Mouse (Mus musculus): ENCODE results near the gene Stmnd1. TPM values are rescaled to one million over a fixed set of nuclear protein-coding genes. Genes with fewer than 3 reads are reported as not detected.
"Not testable (repeated sequence)": the region's sequence is repeated elsewhere in the genome, so short reads cannot be mapped to it uniquely, and the experiment has no call there.

Gene Stmnd1
- polyA plus RNA-seq (2015; fragmentation: Nextera tagmentation; extraction: Ambion mirVana): 0.19 and 0.30 TPM in 2 replicates

DNA sequence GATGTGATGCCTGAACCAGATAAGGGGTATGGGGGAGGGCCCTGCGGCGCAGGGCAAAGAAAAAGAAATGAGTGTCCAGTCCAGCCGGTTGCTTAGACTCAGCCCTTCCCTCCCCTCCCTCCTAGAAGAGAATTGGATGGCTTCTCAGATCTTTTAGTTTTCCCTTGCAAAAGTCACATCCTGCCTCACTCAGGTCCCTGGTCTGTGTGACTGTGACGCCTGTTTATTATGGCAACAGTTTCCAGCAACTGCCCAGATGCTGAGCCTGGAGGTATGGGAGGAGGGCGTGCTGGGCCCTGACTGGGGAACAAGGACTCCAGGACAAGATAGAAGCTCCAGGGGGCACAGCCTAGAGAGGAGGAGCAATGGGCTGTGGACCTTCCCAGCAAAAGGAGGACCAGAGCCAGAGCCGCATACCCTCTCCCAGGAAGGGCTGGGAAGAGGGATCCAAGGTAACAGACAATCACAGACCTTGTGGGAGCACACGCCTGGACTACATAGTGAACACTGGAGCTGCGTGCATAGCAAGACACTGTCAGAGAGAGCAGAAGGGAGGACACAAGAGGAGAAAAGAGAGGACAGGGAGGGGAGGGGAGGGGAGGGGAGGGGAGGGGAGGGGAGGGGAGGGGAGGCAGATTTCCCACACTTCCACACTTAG lies at the start of gene Stmnd1:
Gene Stmnd1 (plus strand): TSS at position 269 of the 658 bp plus-strand sequence.
- peak within 1 kb of the TSS; percentile 31; the same call in 1 of the 2 replicates for H3K9ac ChIP-seq (replicated peaks; ENCODE audit: low read length)
- H3K27ac ChIP-seq (ENCODE audit: low read length): peak within 1 kb of the TSS; percentile 35; the same call in 1 of the 2 replicates

DNA sequence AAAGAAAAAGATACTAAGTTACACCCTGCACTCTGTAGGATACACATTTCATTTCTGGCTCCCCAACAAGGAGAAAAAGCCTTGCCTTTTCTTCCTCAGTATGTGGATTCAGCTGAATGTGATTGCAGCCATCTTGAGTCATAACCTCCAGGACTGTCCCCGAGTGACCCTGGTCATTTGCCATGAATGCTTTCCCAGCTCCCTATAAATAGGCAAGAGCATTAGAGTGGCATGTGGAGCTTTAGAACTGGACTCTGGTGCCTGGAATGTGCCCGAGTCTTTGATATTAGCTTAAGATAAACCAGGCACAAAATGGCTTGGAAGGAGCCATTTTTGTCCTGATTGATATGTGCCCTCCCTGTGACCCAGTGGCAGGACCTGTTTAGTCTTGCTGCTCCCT lies 46.6 kb upstream of the Stmnd1 start:
- ATAC-seq (ENCODE audit: low FRiP score, low TSS enrichment): no peak
- H3K9ac ChIP-seq (replicated peaks; ENCODE audit: low read length): no peak overlapping the region
- H3K36me3 ChIP-seq (ENCODE audit: insufficient read depth, low read length): no peaks in the 10 kb centered on the region
- WGBS: 60% methylated on average over 2 of the region's 2 CpGs
- H3K4me3 ChIP-seq (ENCODE audit: low read length): no peak overlapping the region
- no peaks in the 10 kb centered on the region for H3K4me1 ChIP-seq (ENCODE audit: insufficient read depth, low read length)
- no peaks in the 10 kb centered on the region for H3K27me3 ChIP-seq (ENCODE audit: insufficient read depth, low read length)
- H3K9me3 ChIP-seq (ENCODE audit: low read length): no peaks in the 10 kb centered on the region
- H3K4me2 ChIP-seq (replicated peaks; ENCODE audit: low read depth, low read length): no peak overlapping the region
- H3K27ac ChIP-seq (ENCODE audit: low read length): no peak overlapping the region

More for the DNA sequence above, at the start of gene Stmnd1:
- Histone ChIP-seq H3K36me3 (ENCODE audit: insufficient read depth, low read length) (no peaks in the 10 kb centered on the region), H3K4me3 (ENCODE audit: low read length) (peak within 1 kb of the TSS; percentile 28), H3K4me2 (replicated peaks; ENCODE audit: low read depth, low read length) (peak within 1 kb of the TSS; percentile 49), H3K27me3 (ENCODE audit: insufficient read depth, low read length) (no peaks in the 10 kb centered on the region), H3K9me3 (ENCODE audit: low read length) (no peaks in the 10 kb centered on the region), H3K4me1 (ENCODE audit: insufficient read depth, low read length) (peaks cover 25% of the 10 kb centered on the region)
- 16% methylated on average over 8 of the region's 8 CpGs for WGBS
- peak; percentile 72 for ATAC-seq (ENCODE audit: low FRiP score, low TSS enrichment)

DNA sequence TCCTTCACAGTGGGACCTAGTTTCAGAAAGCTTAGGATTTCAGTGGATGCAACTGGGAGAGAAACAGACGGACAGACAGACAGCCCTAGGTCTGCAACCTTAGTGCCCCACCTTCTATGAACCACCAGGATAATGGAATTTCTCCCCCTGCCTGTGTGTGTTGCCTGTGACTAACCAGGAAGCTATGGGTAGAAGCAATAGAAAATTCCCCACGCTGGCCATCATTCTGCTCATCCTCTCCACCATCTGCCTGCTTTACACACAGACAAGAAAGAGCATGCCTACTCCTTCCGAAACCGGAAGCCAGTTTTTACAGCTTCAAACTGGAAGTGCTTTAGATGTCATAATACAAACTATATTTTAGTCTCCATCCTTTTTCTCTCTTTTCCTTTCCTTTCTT lies 46.0 kb upstream of the Stmnd1 start:
- no peaks in the 10 kb centered on the region for H3K36me3 ChIP-seq (ENCODE audit: insufficient read depth, low read length)
- H3K27me3 ChIP-seq (ENCODE audit: insufficient read depth, low read length): no peaks in the 10 kb centered on the region
- H3K4me3 ChIP-seq (ENCODE audit: low read length): no peak overlapping the region
- no peak for ATAC-seq (ENCODE audit: low FRiP score, low TSS enrichment)
- H3K27ac ChIP-seq (ENCODE audit: low read length): no peak overlapping the region
- H3K4me2 ChIP-seq (replicated peaks; ENCODE audit: low read depth, low read length): no peak overlapping the region
- no peaks in the 10 kb centered on the region for H3K9me3 ChIP-seq (ENCODE audit: low read length)
- no peak overlapping the region for H3K9ac ChIP-seq (replicated peaks; ENCODE audit: low read length)
- no peaks in the 10 kb centered on the region for H3K4me1 ChIP-seq (ENCODE audit: insufficient read depth, low read length)
- WGBS: 83% methylated on average over 4 of the region's 4 CpGs

DNA sequence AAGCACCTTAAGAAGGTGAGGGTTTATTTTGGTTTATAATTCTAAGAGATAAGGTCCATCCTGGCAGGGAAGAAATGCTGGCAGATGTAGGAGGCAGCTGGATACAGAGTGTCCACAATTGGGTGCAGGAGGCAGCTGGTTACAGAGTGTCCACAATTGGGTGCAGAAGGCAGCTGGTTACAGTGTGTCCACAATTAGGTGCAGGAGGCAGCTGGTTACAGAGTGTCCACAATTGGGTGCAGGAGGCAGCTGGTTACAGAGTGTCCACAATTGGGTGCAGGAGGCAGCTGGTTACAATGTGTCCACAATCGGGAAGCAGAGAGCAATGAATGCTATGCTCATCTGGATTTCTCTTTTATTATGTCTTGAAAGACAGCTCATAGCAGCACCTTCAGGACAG lies 44.8 kb upstream of the Stmnd1 start:
- H3K4me1 ChIP-seq (ENCODE audit: insufficient read depth, low read length); H3K27me3 ChIP-seq (ENCODE audit: insufficient read depth, low read length); H3K4me2 ChIP-seq (replicated peaks; ENCODE audit: low read depth, low read length); H3K36me3 ChIP-seq (ENCODE audit: insufficient read depth, low read length); H3K4me3 ChIP-seq (ENCODE audit: low read length); H3K9ac ChIP-seq (replicated peaks; ENCODE audit: low read length); H3K9me3 ChIP-seq (ENCODE audit: low read length); H3K27ac ChIP-seq (ENCODE audit: low read length); ATAC-seq (ENCODE audit: low FRiP score, low TSS enrichment): not testable (repeated sequence)
- WGBS: 96% methylated on average over 1 of the region's 1 CpGs

DNA sequence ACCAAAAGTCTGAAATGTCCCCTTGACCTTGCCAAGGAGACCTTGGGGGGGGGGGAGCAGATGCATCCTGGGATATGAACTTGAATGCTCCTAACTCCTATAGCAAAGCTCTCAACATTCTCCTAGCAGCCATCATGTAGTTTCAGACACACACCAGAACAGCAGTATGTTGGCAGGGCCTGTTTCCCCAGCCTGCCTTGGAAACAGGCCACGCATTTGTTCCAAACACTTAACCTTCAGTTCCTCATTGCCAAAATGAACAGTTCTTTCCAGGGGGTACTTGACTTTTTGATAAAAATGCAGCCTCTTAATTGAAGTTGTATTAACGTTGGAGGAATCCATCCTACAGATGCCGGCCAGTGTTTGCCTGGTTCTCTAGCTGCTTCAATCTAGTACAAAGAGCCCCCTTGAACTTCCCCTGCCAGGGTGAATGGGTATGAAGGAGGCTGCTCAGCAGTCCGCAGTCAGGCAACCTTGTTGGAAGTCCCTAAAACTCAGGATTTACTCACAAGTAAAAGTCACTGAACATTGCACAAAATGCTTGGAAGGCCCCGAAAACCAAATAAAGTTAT lies 41.9 kb upstream of the Stmnd1 start:
- no peaks in the 10 kb centered on the region for H3K36me3 ChIP-seq (ENCODE audit: insufficient read depth, low read length)
- H3K27ac ChIP-seq (ENCODE audit: low read length): no peak overlapping the region
- H3K9ac ChIP-seq (replicated peaks; ENCODE audit: low read length): no peak overlapping the region
- no peaks in the 10 kb centered on the region for H3K4me1 ChIP-seq (ENCODE audit: insufficient read depth, low read length)
- H3K4me2 ChIP-seq (replicated peaks; ENCODE audit: low read depth, low read length): no peak overlapping the region
- H3K27me3 ChIP-seq (ENCODE audit: insufficient read depth, low read length): no peaks in the 10 kb centered on the region
- no peak for ATAC-seq (ENCODE audit: low FRiP score, low TSS enrichment)
- WGBS: 81% methylated on average over 5 of the region's 5 CpGs
- no peaks in the 10 kb centered on the region for H3K9me3 ChIP-seq (ENCODE audit: low read length)
- no peak overlapping the region for H3K4me3 ChIP-seq (ENCODE audit: low read length)

DNA sequence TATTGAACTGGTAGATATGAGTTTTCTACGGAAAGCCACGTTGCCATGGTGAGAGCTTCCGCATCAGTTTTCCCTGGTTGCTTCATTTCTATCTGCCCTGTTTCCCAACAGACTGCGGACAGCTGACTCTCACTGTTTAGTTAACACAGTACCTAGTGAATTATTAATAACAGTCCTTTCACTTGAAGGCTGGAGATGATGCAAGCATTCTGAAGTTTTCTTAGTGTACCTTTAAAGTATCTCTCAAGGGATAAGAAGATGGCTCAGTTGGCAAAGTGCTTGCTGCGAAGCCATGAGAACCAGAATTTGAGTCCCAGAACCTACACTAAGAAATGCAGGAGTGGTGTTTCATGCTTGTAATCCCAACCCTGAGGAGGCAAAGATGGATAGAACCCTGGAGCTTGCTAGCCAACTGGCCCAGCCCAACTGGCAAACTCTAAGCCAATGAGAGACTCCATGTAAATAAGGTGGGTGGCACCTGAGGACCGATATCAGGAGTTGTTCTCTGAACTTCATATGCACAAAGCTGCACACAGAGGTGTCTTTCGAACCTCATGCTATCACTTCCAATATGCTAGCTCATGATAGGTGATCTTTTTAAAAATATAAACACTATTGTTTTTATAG lies 35.7 kb upstream of the Stmnd1 start:
- Histone ChIP-seq H3K4me1 (ENCODE audit: insufficient read depth, low read length) (no peaks in the 10 kb centered on the region), H3K4me3 (ENCODE audit: low read length) (no peak overlapping the region), H3K27me3 (ENCODE audit: insufficient read depth, low read length) (no peaks in the 10 kb centered on the region), H3K4me2 (replicated peaks; ENCODE audit: low read depth, low read length) (no peak overlapping the region), H3K27ac (ENCODE audit: low read length) (no peak overlapping the region), H3K9ac (replicated peaks; ENCODE audit: low read length) (no peak overlapping the region), H3K9me3 (ENCODE audit: low read length) (no peaks in the 10 kb centered on the region), H3K36me3 (ENCODE audit: insufficient read depth, low read length) (no peaks in the 10 kb centered on the region)
- ATAC-seq (ENCODE audit: low FRiP score, low TSS enrichment): no peak
- 62% methylated on average over 7 of the region's 7 CpGs for WGBS

DNA sequence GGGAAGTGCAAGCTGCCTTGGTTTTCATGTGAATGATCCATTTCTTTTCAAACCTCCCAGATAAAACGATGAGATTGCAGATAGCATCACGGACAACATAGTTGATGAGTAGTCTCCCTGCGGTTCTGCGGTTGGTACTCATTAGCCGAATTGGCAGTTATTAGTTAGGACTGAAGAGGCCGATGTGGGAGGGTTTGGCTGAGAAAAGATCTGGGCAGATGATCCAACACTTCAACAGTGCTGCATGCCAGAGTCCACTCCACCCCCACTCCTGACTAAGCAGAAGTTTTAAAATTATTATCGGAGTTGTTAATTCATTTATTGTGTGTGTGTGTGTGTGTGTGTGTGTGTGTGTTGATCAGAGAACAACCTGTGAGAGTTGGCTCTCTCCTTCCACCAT lies 34.7 kb upstream of the Stmnd1 start:
- WGBS: 83% methylated on average over 7 of the region's 7 CpGs
- ATAC-seq (ENCODE audit: low FRiP score, low TSS enrichment): no peak
- H3K4me3 ChIP-seq (ENCODE audit: low read length): no peak overlapping the region

DNA sequence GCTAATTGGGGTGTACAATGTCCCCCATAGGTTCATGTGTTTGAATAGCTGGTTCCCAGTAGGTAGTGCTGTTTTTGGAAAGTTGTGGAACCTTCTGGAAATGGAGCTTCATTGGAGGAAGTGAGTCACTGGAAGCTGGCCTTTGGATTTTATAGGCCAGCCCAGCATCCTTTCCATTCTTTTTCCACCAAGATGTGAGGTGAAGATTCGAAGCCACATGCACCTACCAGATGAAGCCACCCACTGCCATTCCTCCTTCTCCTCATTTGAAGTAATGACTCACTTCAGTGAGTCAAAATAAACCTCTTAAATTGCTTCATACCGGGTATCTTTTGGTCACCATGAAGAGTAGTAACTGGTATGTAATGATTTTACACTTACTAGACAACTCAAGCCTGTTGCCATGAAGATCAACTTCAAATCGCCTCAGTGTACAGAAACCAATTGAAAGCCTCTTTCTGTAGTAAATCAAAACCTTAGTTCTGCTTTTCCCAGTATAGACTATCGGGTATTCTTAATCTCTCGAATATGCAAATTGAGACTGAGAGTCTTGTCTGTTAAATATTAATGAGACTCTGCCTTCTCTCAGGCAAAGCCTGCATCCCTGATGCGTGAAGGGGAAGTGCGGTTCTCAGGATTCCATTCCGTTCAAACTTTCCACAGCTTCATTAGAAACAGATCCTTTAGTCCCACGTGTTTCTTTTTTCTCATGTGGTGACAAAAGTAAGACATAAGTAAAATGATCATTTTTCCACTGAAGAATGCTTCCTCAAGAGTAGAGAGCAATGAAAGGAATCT lies 31.9 kb upstream of the Stmnd1 start:
- 63% methylated on average over 9 of the region's 9 CpGs for WGBS
- Histone ChIP-seq H3K9ac (replicated peaks; ENCODE audit: low read length) (no peak overlapping the region), H3K27ac (ENCODE audit: low read length) (peak overlapping the region; percentile 67; the same call in 1 of the 2 replicates), H3K4me2 (replicated peaks; ENCODE audit: low read depth, low read length) (no peak overlapping the region), H3K4me1 (ENCODE audit: insufficient read depth, low read length) (no peaks in the 10 kb centered on the region), H3K36me3 (ENCODE audit: insufficient read depth, low read length) (no peaks in the 10 kb centered on the region), H3K4me3 (ENCODE audit: low read length) (no peak overlapping the region), H3K9me3 (ENCODE audit: low read length) (no peaks in the 10 kb centered on the region), H3K27me3 (ENCODE audit: insufficient read depth, low read length) (no peaks in the 10 kb centered on the region)
- peak; percentile 54; the same call in 1 of the 2 replicates for ATAC-seq (ENCODE audit: low FRiP score, low TSS enrichment)

More for the DNA sequence above, 34.7 kb upstream of the Stmnd1 start:
- Histone ChIP-seq H3K4me1 (ENCODE audit: insufficient read depth, low read length) (no peaks in the 10 kb centered on the region), H3K27ac (ENCODE audit: low read length) (no peak overlapping the region), H3K9ac (replicated peaks; ENCODE audit: low read length) (no peak overlapping the region), H3K9me3 (ENCODE audit: low read length) (no peaks in the 10 kb centered on the region), H3K36me3 (ENCODE audit: insufficient read depth, low read length) (no peaks in the 10 kb centered on the region), H3K4me2 (replicated peaks; ENCODE audit: low read depth, low read length) (no peak overlapping the region), H3K27me3 (ENCODE audit: insufficient read depth, low read length) (no peaks in the 10 kb centered on the region)

DNA sequence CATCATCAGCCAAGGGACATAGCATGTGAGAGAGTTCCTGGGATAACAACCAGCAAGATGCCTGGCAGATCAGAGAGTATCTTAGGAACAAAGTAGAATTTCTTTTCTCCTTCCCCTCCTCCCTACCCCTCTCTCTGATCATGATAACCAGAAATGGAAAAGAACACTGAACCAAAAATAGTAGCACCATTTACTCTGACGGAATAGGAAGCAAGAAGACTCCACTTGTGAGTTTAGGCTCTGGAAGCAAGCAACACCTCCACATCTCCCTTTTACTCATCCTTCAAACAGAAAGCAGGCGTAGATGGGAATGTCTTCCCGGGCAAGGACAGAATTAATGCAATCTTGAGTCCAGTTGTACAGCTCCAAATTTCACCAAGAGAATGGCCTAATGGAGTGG lies 19.8 kb upstream of the Stmnd1 start:
- no peak overlapping the region for H3K9ac ChIP-seq (replicated peaks; ENCODE audit: low read length)
- H3K4me3 ChIP-seq (ENCODE audit: low read length): no peak overlapping the region
- H3K27me3 ChIP-seq (ENCODE audit: insufficient read depth, low read length): no peaks in the 10 kb centered on the region
- no peaks in the 10 kb centered on the region for H3K36me3 ChIP-seq (ENCODE audit: insufficient read depth, low read length)
- H3K9me3 ChIP-seq (ENCODE audit: low read length): no peaks in the 10 kb centered on the region
- H3K4me1 ChIP-seq (ENCODE audit: insufficient read depth, low read length): no peaks in the 10 kb centered on the region
- ATAC-seq (ENCODE audit: low FRiP score, low TSS enrichment): no peak
- 93% methylated on average over 3 of the region's 3 CpGs for WGBS
- no peak overlapping the region for H3K4me2 ChIP-seq (replicated peaks; ENCODE audit: low read depth, low read length)
- H3K27ac ChIP-seq (ENCODE audit: low read length): no peak overlapping the region

Measured in kidney, embryonic 16.5 days (tissue).